Mouse (Mus musculus): ENCODE data around the gene Rhox4d.
"Not testable (repeated sequence)": the region's sequence is repeated elsewhere in the genome, so short reads cannot be mapped to it uniquely, and the experiment has no call there.

Rhox4d gene

DNA sequence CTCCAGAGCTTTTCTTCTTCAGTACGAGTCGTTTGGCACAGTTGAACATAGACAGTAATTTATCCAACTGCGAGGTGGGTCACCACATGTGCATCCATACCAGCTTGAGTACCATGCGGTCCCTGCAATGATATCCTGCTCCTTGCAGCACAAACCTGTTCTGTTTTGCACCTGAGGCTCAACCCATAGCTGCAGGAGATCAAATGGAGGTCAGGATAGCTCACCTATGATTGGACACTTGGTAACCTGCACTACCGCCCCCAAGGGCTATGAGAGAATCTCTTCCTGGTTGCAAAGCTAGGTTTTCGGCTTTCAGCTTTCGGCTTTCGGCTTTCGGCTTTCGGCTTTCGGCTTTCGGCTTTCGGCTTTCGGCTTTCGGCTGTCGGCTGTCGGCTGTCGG is at the start of gene Rhox4d:
Gene Rhox4d, plus strand, starts transcription at position 301 of the 400 bp plus-strand sequence.
- DNase-seq (ENCODE audit: low spot score): not testable (repeated sequence)

DNA sequence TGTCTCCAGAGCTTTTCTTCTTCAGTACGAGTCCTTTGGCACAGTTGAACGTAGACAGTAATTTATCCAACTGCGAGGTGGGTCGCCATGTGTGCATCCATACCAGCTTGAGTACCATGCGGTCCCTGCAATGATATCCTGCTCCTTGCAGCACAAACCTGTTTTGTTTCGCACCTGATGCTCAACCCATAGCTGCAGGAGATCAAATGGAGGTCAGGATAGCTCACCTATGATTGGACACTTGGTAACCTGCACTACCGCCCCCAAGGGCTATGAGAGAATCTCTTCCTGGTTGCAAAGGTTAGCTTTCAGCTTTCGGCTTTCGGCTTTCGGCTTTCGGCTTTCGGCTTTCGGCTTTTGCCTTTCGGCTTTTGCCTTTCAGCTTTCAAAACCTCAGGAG is 34.1 kb upstream of the Rhox4d start, which contains the start of gene Rhox4c:
Gene Rhox4c, plus strand, starts transcription at position 301 of the 400 bp plus-strand sequence.
- DNase-seq (ENCODE audit: low spot score): not testable (repeated sequence)

DNA sequence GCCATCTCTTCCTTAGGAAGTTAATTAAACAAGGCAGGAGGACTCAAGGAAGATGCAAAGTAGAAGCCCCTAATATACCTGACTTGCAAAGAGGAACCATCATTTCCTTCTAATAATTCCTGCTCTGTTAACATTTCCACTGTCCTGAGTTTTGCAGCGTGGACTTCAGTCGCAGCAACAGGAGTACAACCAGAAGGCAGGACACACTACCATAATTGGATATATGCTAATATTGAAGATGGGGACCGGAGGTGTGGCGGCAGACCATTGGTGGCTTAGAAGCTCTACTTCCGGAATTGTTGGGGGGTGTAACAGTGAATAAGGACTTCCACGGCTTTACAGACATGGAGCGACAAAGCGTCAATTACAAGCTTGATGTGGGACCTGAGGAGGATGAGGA is 16.0 kb downstream of the Rhox4d start, which contains the start of gene Rhox2e:
Gene Rhox2e, plus strand, starts transcription at position 301 of the 400 bp plus-strand sequence.
- DNase-seq (ENCODE audit: low spot score): not testable (repeated sequence)

DNA sequence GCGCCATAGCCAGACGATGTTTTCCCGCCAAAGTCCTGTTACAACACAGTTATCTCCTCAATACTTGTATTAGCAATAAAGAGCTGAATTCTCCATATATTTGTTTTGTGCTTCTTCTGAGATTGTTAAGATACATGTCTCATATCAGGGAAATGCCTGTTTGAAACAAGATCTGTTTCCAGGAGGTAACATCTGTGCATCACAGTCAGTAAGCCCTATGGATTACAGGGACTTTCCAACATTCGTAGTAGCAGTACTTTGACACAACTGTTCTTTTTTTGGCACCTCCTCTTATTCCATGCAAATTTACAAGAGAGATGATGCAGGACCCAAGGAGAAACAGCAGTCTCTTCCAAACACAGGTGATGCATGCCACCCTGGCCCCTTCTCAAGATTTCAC is 27.6 kb downstream of the Rhox4d start, which contains the start of gene Rhox3e:
Gene Rhox3e, plus strand, starts transcription at position 301 of the 400 bp plus-strand sequence.
- not testable (repeated sequence) for DNase-seq (ENCODE audit: low spot score)

GRCm38 (mm10) chrX:37557112-37557511 is 43.0 kb downstream of the Rhox4d start, which contains the start of gene Rhox4e:
Rhox4e (plus strand) TSS chrX:37557412.
- DNase-seq (ENCODE audit: low spot score): not testable (repeated sequence)

All from embryo, embryonic 10 days (tissue).